Mouse (Mus musculus): ENCODE results near the gene Adam17.
"Not testable (repeated sequence)": the region's sequence is repeated elsewhere in the genome, so short reads cannot be mapped to it uniquely, and the experiment has no call there.

Gene Adam17

GRCm38 (mm10) chr12:21373100-21373819, at the start of gene Adam17:
Gene Adam17, minus strand, starts transcription at chr12:21373632.
- peak; percentile 95 for DNase-seq (ENCODE audit: low spot score)

GRCm38 (mm10) chr12:21418621-21419131, 45.2 kb upstream of the Adam17 start:
- DNase-seq (ENCODE audit: low spot score), result peak; percentile 16

- DNase-seq (ENCODE audit: low spot score), result no peak
Measured at GRCm38 (mm10) chr12:21418083-21418482, 44.7 kb upstream of the Adam17 start.

DNA sequence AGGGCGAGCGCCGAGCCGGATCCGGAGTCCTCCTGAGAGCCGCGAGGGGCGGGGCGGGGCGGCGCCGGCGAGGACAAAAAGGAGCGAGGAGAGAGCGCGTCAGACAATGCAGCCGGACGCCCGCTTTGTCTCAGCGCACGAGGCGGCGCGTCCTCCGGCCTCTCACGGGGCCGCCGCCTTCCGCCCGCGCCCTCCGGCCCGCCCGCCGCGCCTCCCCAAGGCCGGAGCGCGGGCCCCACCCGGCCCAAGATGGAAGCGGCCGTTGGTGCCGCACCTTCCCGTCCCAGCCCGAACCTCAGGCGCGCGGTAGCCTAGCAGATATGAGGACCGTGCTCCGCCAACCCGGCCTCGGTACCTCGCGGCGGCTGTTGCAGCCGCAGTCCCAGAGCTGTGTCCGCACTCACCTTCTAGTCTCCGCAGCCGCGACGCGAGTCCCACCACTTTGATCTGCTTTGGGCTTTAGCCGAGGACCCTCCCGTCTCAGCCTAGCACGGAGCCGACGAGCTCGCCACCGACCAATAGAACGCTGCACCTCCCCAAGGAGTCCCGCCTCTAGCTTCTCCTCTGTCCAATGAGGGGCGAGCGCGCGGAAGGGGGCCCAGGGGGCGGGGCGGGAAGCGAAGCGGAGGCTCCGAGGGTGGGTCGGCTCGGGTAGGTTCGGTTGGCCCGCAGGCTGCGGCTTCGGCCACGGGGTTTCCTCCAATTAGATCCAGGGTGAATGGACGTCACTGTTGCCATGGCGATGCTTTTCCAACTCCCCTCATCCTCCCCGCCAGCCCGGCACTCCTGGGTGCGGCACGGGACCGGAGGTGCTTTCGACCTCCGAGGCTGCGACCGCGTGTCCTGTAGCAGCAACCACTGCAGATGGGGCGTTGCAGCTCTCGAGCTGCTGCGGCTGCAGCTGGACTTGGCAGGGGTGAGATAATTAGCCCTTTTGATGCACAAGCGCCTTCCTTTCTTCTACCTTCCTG, 44.0 kb upstream of the Adam17 start, which contains the start of gene Ywhaq:
TSS of gene Ywhaq (minus strand) at position 538 of the 971 bp plus-strand sequence.
- DNase-seq (ENCODE audit: low spot score), result peak; percentile 97

DNA sequence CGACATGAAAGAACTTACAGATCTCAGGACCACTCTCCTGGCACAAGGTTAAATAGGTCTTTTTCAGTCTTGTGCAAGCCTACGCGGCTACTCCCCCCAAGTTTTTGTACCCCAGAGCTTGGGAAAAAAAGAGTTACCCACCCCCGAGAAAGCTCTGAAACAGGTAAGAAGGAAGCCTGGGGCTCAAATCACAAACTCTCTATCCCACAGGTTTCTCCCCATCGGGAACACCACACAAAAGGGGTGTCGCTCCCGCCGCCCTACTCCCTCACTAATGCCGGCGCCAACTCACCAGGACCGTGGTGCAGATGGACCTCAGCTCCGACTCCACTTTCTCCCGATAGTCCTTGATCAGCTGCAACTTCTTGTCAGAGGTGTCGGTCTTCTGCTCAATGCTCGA, 43.1 kb upstream of the Adam17 start:
- no peak for DNase-seq (ENCODE audit: low spot score)

DNA sequence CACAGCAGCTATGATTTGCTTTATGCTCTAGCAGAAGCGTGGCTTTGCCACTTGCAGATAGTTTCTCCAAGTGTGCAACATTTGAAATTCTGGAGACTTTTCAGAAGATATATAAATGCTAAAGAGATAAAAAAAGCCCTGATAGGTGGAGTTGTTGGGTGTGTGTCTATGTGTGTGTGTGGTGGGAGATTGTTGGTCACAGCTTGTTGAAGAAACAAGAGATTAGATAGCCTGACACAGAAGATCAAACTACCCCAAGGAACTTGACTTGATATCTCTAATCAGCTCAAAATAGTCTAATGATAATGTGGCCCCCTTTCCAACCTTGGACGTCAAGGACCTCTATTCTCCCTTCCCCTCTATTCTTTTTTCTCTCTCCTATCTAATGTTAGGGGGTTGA, 37.2 kb upstream of the Adam17 start:
- DNase-seq (ENCODE audit: low spot score), result no peak

DNA sequence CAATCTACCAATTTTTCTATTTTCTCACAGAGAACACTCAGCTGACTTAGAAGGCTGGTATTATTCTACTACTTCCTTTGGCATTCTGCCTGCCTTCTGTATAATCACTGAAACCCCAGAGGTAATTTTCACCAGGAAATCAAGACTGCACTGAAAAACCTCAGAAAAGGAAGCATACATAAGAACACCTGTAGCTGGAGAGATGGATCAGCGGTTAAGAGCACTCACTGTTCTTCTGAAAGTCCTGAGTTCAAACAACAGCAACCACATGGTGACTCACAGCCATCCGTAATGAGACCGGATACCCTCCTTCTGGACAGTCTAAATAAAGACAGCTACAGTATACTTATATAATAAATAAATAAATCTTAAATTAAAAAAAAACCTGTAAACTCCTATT, 36.2 kb upstream of the Adam17 start:
- DNase-seq (ENCODE audit: low spot score), result no peak

DNA sequence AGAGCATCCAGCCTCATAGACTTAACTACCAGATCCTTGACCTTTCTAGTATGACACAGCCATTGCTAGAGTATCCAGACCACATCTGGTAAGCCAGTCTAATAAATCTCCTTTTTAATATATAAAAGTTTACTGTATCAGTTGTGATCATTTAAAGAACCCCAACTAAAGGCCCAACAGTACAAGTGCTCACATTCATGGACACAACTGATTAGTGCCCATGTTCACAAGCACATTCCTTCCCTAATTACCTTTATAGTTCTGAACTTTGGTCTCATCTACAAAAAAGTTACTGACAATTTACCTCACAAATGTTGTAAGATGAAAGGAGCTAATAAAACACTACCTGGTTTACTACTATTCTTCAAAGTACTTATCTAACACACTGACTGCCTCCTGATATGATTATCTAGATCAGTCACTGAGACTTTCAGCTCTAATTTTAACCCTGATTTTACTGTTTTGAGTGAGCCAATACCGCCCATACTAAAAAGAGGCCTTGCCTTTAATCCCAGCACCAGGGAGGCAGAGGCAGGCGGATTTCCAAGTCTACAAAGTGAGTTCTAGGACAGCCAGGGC, 35.4 kb upstream of the Adam17 start:
- DNase-seq (ENCODE audit: low spot score), result no peak

DNA sequence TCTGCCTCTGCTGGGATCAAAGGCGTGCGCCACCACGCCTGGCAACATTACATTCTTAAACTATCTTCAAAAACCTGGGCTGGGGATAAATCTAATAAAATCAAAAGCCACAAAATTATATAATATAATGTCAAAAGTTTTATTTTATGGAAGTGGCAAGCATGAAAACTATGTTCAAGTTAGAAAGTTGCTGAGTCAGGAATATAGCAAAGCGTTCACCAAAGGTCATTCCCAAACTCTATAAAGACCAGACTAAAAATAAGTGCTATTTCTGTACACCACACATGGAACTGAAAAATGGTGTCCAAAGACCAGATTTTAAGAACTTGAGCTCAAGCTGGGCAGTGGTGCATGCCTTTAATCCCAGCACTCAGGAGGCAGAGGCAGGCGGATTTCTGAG, 29.3 kb upstream of the Adam17 start:
- no peak for DNase-seq (ENCODE audit: low spot score)

DNA sequence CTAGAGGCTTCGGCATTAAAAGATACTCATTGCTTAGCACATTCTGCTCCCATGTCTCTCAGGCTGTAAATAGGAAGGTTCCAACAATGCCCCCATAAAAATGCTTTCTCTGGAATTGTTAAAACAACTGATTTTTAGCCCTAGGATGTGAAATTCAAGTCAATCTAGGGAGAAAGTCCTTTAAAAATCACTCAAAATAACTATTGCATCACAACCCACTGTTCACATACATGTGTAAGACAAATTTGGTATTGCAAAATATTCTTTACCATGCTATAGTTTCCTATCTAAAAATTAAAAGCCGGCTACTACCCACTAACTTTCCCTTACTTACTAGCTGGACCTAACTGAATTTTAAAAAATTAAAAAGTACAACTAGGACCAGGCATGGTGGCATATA, 12.8 kb upstream of the Adam17 start:
- no peak for DNase-seq (ENCODE audit: low spot score)

GRCm38 (mm10) chr12:21378765-21379346, 5.4 kb upstream of the Adam17 start:
- DNase-seq (ENCODE audit: low spot score), result not testable (repeated sequence)

DNA sequence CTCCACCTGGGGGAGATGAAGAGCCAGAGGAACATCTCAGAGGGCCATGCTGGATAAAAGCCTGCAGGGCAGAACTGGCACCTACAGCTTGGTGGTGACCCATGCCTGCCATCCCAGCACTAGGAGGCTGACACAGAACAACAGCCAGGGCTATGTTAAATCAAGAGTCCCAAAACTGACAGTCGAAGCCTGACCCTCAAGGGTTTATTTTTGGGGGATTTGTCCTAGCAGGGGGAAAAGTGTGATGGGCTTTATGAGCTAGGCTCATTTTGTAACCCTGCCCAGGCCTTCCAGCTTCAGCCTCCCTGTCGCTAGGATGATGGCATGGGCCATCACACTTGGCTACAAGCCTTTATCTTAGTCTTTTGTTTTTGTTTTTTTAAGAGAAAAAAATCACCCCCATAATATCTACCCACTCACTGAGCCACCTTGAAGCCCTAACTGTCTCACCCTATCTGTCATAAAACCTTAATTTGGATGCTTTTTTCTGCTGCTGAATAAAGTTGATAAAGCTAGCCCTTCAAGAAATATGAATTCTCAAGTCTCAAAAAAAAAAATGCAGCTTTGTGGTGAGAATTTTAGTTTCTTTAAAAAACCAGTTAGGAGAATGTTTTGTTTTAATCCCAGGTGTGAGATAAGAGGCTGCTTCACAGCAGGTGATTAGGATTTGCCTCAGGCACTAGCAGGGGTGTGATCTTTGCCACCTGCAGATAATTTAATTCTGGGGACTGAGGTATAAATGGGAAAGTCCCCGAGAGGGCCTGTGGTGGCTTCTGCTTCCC, 2.1 kb upstream of the Adam17 start:
- DNase-seq (ENCODE audit: low spot score), result no peak

- no peak for DNase-seq (ENCODE audit: low spot score)
Measured at GRCm38 (mm10) chr12:21373820-21374475, 516 bp upstream of the Adam17 start.

DNA sequence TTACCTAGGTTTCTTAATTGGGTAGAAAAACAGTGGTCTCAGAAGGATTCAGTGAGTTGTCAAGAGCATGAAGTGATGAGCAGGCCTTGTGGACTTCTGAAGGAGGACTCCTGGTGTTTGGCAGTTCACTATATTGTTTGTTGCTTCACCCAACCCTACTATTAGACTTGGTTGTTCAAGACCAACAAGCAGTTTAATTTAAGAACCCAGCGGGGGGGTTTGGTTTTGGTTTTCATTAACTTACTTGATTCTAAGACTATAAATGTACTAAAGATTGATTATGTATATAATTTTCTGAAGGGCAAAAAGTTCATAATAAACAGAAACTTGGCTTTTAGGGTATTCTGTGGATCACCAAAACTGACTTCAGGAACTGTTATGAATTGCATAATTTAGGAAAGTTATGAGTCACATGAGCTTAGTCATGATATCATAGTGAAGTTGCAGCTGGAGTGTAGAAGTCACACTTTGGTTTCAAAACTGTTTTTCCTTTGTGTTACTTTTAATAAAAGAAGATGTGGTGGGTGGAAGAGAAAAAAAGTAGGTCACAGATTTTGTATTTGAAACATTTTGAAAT, 3.3 kb downstream of the Adam17 start:
- DNase-seq (ENCODE audit: low spot score), result no peak

DNA sequence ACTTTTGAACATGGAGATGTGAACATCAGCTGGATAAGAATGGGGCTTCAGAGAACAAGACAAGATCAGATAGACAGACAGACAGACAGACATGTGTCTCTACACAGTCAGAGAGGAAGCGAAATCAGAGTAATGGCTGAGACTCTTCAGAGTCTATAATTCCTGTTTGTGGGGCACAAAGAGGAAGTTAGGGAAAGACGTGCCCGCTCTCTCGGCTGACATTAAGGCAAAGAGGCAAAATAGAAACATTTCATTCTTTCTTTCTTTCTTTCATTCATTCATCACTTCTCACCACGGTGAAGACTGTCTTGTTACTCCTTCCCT, 4.4 kb downstream of the Adam17 start:
- DNase-seq (ENCODE audit: low spot score), result no peak

GRCm38 (mm10) chr12:21368376-21369086, 4.9 kb downstream of the Adam17 start:
- DNase-seq (ENCODE audit: low spot score), result peak; percentile 16

DNA sequence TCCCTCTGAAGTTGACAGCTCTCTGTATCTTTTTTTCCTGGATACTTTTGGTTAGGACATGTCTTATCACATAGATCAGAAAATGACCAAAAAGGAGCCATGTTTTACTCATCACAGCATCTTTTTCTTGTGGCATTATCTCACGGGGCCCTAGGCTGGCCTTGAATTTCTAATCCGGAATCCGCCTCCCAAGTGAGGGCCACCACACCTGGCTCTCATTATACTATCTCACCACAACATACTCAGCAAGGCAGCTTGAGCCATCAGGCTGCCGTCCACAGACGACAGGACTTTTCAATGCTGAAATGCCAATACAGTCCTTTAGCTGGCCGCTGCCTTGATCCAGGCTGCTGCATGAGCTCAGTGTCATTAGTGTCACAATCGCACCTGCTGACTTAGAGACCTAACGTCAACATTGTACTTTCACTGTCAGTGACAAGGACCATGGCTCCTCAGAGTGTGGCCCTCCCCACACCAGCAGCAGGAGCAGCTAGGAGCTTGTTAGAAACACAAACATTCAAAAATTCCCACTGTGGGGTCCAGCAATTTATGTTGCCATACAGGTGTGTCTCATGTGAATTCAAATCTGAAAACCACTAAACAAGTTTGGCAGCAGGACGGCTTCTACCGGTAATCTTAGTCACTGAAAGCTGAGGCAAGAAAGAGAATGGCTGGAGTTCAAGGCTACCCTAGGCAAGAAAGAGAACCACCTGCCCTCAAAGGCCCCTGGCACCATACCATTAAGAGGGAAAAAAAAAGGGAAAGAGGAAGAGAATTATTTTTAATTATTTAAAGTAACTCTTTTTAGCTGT, 8.6 kb downstream of the Adam17 start:
- no peak for DNase-seq (ENCODE audit: low spot score)

DNA sequence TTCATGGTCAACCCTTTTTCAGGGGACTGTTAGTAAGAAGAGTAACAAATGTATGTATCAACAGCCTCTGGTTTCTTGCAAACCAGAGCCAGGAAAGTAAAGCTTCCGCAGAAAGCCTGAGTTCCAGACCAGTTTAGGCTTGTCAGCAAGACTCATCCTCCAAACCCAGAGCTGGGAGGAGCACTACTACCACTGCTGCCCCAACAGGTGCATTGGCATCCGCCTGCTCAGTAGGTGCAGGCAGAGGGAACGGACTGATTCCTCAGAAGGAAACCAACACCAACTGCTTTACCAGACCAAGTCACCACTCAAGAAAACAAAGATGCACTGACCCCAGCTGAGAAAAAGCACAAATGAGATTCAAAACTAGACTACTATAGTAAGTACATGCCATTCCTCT, 10.2 kb downstream of the Adam17 start:
- no peak for DNase-seq (ENCODE audit: low spot score)

GRCm38 (mm10) chr12:21362686-21363085, 10.7 kb downstream of the Adam17 start:
- no peak for DNase-seq (ENCODE audit: low spot score)

Data from ovary, adult 18-20 months (tissue).